Mouse (Mus musculus): Measurements from ENCODE around the gene Zbtb16. TPM values are rescaled to one million over a fixed set of nuclear protein-coding genes. Genes with fewer than 3 reads are reported as not detected.
A peak's percentile ranks its signal among the peaks of the same experiment; 100 is the strongest.

Gene Zbtb16
- polyA plus RNA-seq, 1 experiment from 2014 or later, result 2.1 TPM

DNA sequence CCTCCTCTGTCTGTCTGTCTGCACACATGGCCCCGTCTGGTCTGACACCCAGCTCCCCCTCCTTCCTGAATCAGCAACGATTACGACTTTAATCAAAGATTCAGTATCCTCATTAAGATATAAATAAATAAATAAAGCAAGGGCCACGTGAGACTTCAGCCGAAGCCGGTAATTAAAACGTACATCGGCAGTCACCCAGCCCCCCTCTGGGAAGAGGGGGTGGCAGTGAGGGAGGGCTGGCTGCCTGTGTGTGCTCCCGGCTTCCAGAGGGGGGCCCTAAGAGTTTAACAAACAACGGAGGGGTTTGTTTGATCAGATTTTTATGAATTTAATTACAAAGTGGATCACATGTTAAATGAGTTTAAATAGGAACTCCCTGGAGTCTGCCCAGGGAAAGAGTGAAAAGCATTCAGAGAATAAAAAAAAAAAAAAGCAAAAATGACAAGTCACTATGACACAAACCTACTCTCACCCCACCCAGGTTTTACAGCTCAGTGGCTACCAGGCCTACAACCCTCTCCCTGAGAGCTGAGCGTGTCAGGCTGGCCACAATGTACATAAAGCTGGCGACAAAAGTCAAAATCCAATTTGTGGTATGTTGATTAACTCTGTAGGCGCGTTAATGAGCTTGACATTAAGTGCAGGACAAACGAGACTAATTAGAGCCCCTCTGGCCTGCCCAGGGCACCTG lies 173.5 kb downstream of the Zbtb16 start:
- peaks cover 18% of the 10 kb centered on the region for H3K4me1 ChIP-seq
- no peak overlapping the region for H3K4me2 ChIP-seq
- no peak overlapping the region for H3K27ac ChIP-seq
- peaks cover 31% of the 10 kb centered on the region for H3K27me3 ChIP-seq
- no peaks in the 10 kb centered on the region for H3K36me3 ChIP-seq
- 30% methylated on average over 15 of the region's 15 CpGs for WGBS
- H3K9me3 ChIP-seq (replicated peaks), result no peaks in the 10 kb centered on the region
- no peak for ATAC-seq (replicated peaks; ENCODE audit: low FRiP score)
- no peak overlapping the region for H3K9ac ChIP-seq
- H3K4me3 ChIP-seq (replicated peaks), result no peak overlapping the region

- no peak for ATAC-seq (replicated peaks; ENCODE audit: low FRiP score)
- H3K4me3 ChIP-seq (replicated peaks), result no peak overlapping the region
- no peak overlapping the region for H3K9ac ChIP-seq
- H3K4me1 ChIP-seq, result peaks cover 18% of the 10 kb centered on the region
- H3K4me2 ChIP-seq, result no peak overlapping the region
- H3K36me3 ChIP-seq, result no peaks in the 10 kb centered on the region
- no peak overlapping the region for H3K27ac ChIP-seq
- 50% methylated on average over 9 of the region's 9 CpGs for WGBS
- H3K9me3 ChIP-seq (replicated peaks), result no peaks in the 10 kb centered on the region
- H3K27me3 ChIP-seq, result peaks cover 29% of the 10 kb centered on the region
Observed at GRCm38 (mm10) chr9:48661225-48662023, 174.6 kb downstream of the Zbtb16 start.

GRCm38 (mm10) chr9:48655525-48656169 lies 180.4 kb downstream of the Zbtb16 start:
- Histone ChIP-seq H3K9ac (no peak overlapping the region), H3K36me3 (no peaks in the 10 kb centered on the region), H3K9me3 (replicated peaks) (no peaks in the 10 kb centered on the region), H3K4me3 (replicated peaks) (no peak overlapping the region), H3K27ac (no peak overlapping the region), H3K27me3 (peaks cover 4% of the 10 kb centered on the region; the same call in 1 of the 2 replicates), H3K4me2 (no peak overlapping the region), H3K4me1 (peaks cover 12% of the 10 kb centered on the region; the same call in 1 of the 2 replicates)
- WGBS, result 17% methylated on average over 5 of the region's 5 CpGs
- ATAC-seq (replicated peaks; ENCODE audit: low FRiP score), result no peak

DNA sequence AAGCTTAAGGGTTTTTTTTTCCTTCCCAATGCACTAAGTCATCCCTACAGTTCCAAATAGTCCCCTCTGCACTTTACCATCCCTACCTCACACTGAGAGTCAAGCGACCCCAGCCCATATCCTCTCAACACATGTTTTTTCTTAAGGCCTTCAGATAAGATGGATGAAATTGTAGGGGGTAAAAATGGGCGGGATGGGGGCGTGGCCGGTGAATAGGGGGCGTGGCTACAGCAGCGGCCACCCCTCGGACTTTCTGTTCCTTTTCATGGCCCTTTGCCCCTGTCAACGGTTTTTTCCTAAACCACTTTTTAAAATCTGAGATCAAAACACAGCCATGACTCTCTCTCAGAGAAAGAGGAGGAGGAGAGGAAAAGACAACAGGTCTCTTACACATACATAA lies 181.3 kb downstream of the Zbtb16 start:
- H3K9me3 ChIP-seq (replicated peaks), result no peaks in the 10 kb centered on the region
- ATAC-seq (replicated peaks; ENCODE audit: low FRiP score), result no peak
- 21% methylated on average over 8 of the region's 8 CpGs for WGBS

GRCm38 (mm10) chr9:48653399-48654070 lies 182.5 kb downstream of the Zbtb16 start:
- H3K27ac ChIP-seq, result no peak overlapping the region
- WGBS, result 40% methylated on average over 7 of the region's 7 CpGs
- no peaks in the 10 kb centered on the region for H3K36me3 ChIP-seq
- ATAC-seq (replicated peaks; ENCODE audit: low FRiP score), result no peak
- no peak overlapping the region for H3K4me3 ChIP-seq (replicated peaks)
- peaks cover 19% of the 10 kb centered on the region for H3K27me3 ChIP-seq
- no peaks in the 10 kb centered on the region for H3K9me3 ChIP-seq (replicated peaks)
- no peak overlapping the region for H3K9ac ChIP-seq
- H3K4me2 ChIP-seq, result no peak overlapping the region
- H3K4me1 ChIP-seq, result peaks cover 24% of the 10 kb centered on the region

More for the DNA sequence above, 181.3 kb downstream of the Zbtb16 start:
- Histone ChIP-seq H3K9ac (no peak overlapping the region), H3K36me3 (no peaks in the 10 kb centered on the region), H3K27me3 (peaks cover 9% of the 10 kb centered on the region; the same call in 1 of the 2 replicates), H3K27ac (no peak overlapping the region), H3K4me1 (peaks cover 12% of the 10 kb centered on the region), H3K4me2 (no peak overlapping the region), H3K4me3 (replicated peaks) (no peak overlapping the region)

DNA sequence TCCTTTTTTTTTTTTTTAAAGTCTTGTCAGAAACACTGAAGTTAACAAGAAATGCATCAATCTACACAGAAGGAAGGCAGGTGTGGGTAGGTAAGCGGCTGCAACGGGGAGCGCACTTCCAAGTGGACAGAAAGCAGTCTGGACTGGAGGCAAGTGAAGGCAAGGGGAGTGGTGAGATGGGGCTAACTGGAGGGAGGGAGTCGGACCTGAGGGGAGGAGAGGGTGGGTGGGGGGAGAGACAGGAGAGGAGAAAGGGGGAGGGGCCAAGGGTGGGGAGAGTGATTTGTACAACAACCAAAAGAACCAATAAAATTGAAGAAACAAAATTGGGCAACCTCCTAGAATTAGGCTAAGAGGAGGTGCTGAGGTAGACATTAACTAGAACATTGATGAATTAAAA lies 184.0 kb downstream of the Zbtb16 start:
- Histone ChIP-seq H3K9me3 (replicated peaks) (no peaks in the 10 kb centered on the region), H3K27ac (no peak overlapping the region), H3K9ac (no peak overlapping the region), H3K27me3 (peaks cover 32% of the 10 kb centered on the region), H3K4me1 (peaks cover 38% of the 10 kb centered on the region), H3K4me3 (replicated peaks) (no peak overlapping the region), H3K4me2 (no peak overlapping the region), H3K36me3 (no peaks in the 10 kb centered on the region)
- WGBS, result 50% methylated on average over 4 of the region's 4 CpGs
- no peak for ATAC-seq (replicated peaks; ENCODE audit: low FRiP score)

DNA sequence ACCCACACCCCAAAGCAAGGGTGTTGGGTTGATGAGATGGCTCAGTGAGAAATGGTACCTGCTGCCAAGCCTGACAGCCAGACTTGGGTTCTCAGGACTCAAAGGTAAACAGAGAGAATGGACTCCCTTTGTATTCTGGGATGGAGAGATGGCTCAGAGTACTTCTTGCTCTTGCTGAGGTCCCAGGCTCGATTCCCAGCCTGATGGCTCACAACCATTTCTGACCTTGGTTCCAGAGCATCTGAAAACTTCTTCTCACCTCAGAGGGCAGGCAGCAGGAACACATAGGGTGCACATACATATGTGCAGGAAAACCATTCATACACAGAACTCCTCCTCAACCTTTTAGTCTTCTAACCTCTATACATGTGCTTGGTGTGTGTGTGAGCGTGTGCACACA lies 185.2 kb downstream of the Zbtb16 start:
- H3K27me3 ChIP-seq, result peaks cover 39% of the 10 kb centered on the region
- WGBS, result 79% methylated on average over 2 of the region's 2 CpGs
- H3K4me3 ChIP-seq (replicated peaks), result no peak overlapping the region
- no peaks in the 10 kb centered on the region for H3K9me3 ChIP-seq (replicated peaks)
- no peak overlapping the region for H3K27ac ChIP-seq
- H3K36me3 ChIP-seq, result no peaks in the 10 kb centered on the region
- H3K4me2 ChIP-seq, result no peak overlapping the region
- no peak overlapping the region for H3K9ac ChIP-seq
- no peak for ATAC-seq (replicated peaks; ENCODE audit: low FRiP score)
- H3K4me1 ChIP-seq, result peaks cover 36% of the 10 kb centered on the region

- Histone ChIP-seq H3K27ac (no peak overlapping the region), H3K36me3 (no peaks in the 10 kb centered on the region), H3K9me3 (replicated peaks) (no peaks in the 10 kb centered on the region), H3K4me3 (replicated peaks) (no peak overlapping the region), H3K4me1 (peaks cover 34% of the 10 kb centered on the region), H3K27me3 (peaks cover 39% of the 10 kb centered on the region), H3K9ac (no peak overlapping the region), H3K4me2 (peak overlapping the region; percentile 64)
- 40% methylated on average over 17 of the region's 17 CpGs for WGBS
- ATAC-seq (replicated peaks; ENCODE audit: low FRiP score), result no peak
Observed at GRCm38 (mm10) chr9:48649851-48650685, 186.0 kb downstream of the Zbtb16 start.

DNA sequence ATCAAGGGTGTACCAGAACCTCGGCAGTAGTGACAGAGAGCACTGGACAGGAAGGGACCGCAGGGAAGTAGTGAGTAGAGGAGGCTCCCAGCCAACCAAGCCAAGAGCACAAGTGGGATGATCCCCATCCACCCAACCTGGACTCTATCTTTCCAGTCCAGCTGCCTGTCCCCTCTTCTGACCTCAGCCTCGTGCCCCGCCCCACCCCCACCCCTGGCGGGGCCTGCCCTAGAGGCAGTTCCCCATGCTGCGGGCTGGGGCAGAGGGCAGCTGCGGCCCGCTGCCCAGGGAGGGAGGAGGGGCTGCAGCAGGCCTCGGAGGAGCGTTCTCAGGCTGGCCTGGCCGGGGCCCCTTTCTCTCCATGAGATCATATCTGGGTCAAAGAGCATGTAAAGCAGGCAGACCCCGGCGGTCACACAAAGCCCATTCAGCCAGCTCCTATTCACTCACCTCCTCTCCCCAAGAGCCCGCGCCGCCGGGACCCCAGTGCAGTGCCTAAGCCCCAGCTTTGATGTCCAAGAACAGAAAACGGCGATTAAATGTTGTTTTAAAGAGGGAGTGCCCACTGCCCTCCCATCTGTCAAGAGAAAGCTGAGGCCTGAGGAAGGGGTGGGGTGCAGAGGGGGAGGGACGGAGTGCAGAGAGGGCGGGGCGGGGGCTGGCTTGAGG lies 186.8 kb downstream of the Zbtb16 start:
- H3K27me3 ChIP-seq, result peaks cover 39% of the 10 kb centered on the region
- 0 out of 2 replicates have a peak, but pooled peaks cover 3% of the 10 kb centered on the region for H3K9me3 ChIP-seq (replicated peaks)
- peaks cover 30% of the 10 kb centered on the region for H3K4me1 ChIP-seq
- H3K4me3 ChIP-seq (replicated peaks), result peak overlapping the region; percentile 29
- WGBS, result 4% methylated on average over 21 of the region's 22 CpGs
- H3K4me2 ChIP-seq, result peak overlapping the region; percentile 64
- no peak overlapping the region for H3K9ac ChIP-seq
- no peaks in the 10 kb centered on the region for H3K36me3 ChIP-seq
- ATAC-seq (replicated peaks; ENCODE audit: low FRiP score), result peak; percentile 75
- H3K27ac ChIP-seq, result no peak overlapping the region

DNA sequence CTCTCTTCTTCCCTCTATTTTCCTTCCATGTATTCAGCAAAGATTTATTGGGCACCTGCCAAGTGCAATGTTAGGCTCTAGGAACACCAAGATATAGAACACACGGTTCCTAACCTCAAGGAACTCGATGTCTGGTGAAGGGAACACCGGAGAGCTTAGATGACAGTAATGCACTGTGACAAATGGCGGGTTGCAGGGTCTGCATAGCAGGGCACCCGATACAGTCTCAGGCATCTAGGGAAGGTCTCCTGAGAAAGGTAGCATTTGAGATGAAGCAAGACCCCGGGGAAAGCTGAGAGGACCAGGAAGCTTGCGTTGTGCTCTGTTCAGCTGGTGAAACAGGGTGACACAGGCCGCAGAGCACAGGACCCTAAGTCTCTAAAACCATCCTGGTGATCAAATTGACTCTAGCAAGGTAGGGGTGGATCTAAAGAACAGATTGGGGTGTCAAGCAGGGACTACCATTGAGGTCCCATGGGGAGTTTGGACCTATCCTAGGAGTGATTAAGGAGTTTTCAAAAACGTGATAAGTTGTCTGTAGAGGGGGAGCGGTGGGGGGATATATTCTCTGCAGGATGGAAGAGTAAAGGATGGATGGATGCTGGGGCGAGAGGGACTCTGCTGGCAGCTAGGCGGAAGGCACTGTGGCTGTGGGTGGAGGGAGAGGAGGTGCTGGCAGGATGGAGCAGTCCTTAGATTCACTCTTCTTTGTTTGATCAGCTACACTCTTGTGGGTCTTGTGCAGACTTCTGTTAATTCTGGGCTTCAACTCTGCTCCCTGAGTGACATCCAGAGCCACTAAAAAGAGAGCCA lies 187.5 kb downstream of the Zbtb16 start:
- 40% methylated on average over 12 of the region's 12 CpGs for WGBS
- no peak for ATAC-seq (replicated peaks; ENCODE audit: low FRiP score)
- H3K27me3 ChIP-seq, result peaks cover 39% of the 10 kb centered on the region
- H3K9ac ChIP-seq, result no peak overlapping the region
- peaks cover 30% of the 10 kb centered on the region for H3K4me1 ChIP-seq
- no peak overlapping the region for H3K27ac ChIP-seq
- no peak overlapping the region for H3K4me3 ChIP-seq (replicated peaks)
- no peaks in the 10 kb centered on the region for H3K36me3 ChIP-seq
- H3K4me2 ChIP-seq, result peak overlapping the region; percentile 64
- H3K9me3 ChIP-seq (replicated peaks), result 0 out of 2 replicates have a peak, but pooled peaks cover 6% of the 10 kb centered on the region
